Mouse (Mus musculus) left cerebral cortex, adult 18-20 months (tissue): ENCODE data around the gene Agtr1a. TPM values are rescaled to one million over a fixed set of nuclear protein-coding genes. Genes with fewer than 3 reads are reported as not detected.

Experiments
- DNase-seq, 2 experiments: peaks; one replicate each; pipeline ENCODE4 v3.0.0; 2021 to 2022; ENCODE audit warnings: low spot score in 2 of 2, mixed read lengths in 1 of 2
- total RNA-seq, 2 experiments: library from RNA; stranded (reverse); gene quantifications; 2 replicates each; pipeline ENCODE4 v1.2.3; 2021

The Agtr1a gene
- total RNA-seq, 2 experiments from 2014 or later, result 0.70 to 1.4 TPM

DNA sequence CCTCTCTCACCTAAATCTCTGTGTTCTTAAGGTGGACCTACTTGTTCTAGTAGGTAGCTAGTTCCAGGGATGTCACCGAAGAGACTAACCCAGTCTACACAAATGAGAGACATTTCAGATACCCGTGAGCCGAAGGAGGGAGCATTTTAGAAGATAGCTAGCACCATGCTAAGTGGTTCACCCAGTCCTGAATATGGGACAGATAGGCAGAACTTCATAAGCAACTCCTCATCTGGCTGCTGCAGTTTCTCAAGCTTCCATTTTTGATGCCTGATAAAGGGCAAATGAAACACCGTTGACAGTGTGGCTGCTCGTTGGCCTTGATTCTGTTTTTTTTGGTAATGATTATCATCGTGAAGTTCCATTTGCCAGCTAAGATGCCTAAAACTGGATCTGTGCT lies 25.8 kb downstream of the Agtr1a start:
- DNase-seq, result no peak

DNA sequence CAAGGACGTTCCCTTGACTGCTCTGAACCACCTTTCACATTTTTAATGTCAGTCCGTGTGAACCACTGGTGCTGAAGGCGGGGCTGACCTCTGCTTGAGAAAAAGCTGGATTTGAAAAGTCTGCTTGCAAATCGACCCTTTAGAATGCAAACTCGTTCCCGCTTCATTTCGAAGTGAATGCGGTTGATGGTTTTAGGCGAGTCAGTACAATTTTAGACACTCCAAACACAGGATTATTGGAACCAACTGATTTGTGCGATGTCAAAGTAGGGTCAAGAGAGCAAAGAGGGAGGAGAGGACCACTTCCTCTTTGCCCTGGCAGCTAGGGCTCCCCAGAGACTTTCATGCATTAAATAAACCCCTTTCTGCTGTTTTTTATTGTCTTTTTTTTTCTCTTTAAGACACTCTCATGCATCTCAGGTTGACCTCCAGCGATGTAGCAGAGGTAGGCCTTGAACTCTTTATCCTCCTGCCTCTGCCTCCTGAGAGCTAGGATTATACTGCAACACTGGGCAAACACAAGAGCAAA lies 27.9 kb downstream of the Agtr1a start:
- no peak for DNase-seq

DNA sequence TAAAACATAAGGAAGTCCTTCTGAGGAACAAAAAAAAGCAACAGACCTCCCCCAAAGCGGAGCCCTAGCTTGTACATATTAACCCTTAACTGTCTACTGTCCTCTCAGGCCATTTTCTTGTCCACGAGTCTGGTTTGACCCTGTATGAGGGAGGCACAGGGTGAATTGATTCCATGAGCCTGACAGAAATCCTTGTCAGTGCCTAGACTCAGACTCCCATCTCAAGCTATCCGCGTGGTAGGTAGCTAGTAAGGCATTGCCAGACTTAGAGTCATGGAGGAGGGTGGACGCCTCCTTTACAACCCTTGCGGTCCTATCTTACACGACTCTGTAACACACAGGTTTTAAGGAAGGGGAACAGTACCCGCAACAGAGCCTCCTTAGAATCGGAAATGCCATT lies 28.5 kb downstream of the Agtr1a start:
- DNase-seq, result no peak

DNA sequence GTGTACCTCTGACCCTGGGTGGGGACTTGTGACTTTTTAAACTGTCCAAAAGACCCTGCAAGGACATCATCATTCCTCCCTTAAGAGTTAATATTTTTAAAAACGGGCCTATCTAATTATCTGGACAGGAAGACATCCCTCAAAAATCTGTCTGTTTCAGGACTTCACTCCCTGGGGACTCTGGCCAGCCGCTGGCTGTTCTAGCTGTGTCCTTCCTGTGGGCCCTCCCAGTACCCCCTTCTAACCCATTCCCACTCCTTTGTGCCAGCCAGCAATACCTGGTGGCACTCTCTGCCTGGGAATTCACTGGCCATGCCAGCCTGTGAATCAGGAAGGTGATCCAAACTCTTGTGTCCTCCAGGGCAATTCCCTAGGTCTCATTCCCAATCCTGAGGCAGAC lies 29.1 kb downstream of the Agtr1a start:
- no peak for DNase-seq

DNA sequence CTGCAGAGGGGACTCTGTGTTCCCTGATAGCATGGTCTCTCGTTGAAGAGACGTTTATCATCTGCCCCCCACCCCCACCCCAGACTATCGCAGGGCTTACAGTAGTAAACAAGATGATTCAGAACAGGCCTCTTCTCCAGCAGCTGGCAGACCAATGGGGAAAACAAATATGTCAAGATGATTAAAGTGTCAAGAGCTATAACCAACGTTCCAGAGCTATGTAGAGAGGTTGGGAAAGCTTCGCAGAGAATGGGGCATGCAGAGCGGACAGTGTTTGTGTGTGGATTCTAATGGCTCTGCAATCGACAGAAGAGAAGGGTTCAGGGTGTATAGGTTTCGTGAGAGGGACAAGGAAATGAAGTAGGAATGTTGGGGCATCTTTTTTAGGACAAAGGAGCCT lies 31.9 kb downstream of the Agtr1a start:
- DNase-seq, result no peak

DNA sequence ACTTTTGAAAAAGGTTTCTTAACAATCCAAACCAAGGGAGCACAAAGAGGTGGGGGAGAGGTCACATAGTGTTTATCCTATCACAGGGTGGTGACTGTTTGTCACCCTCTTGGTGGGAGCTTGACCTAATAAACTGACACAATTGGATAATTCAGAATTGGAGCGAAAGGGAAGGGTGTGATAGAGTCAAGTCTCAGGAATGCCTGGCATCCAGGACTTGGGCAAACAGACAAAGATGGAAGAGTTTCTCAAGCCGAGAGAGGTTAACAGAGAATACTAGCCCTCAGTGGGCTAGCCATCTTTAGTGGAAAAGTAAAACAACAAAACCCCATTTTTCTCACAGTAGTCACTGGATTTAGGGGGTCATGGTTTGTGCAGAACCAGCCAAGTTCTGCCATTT lies 32.5 kb downstream of the Agtr1a start:
- no peak for DNase-seq

DNA sequence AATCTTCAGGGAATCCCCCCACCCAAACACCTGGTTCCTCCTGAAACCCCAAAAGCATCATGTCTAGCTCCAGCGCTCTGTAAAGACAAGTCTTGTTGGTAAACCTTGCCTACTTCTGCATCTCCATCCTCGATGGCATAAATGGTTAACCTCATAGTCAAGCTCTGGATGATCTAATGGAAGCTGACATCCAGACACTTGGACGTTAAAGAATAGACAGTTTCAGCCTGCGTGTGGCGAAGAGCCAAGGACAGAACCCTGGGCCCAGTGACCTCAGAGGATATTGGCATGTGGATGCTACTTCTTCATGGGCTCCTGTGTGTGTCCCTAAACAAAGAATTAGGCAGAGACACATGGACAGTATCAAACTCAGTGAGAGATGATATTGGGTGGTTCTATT lies 42.6 kb downstream of the Agtr1a start:
- DNase-seq, result no peak

DNA sequence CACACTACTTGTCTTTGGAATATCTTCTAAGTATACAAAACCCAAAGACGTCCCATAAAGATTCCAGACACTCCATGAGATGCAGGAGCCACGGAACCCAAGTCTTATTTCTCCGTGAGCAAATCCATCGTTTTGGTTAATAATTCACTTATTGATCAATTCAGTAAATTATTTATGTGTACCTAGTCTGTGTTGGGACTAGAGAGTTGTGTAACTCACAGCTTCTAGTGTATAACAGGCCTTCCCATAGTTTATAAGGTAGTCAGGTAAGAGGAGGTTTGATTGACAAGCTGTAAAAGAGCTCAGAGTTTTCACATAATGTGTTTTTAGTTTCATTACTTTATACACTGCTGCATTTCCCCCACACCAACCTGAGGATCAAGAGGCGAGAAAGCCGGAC lies 48.9 kb downstream of the Agtr1a start:
- no peak for DNase-seq

DNA sequence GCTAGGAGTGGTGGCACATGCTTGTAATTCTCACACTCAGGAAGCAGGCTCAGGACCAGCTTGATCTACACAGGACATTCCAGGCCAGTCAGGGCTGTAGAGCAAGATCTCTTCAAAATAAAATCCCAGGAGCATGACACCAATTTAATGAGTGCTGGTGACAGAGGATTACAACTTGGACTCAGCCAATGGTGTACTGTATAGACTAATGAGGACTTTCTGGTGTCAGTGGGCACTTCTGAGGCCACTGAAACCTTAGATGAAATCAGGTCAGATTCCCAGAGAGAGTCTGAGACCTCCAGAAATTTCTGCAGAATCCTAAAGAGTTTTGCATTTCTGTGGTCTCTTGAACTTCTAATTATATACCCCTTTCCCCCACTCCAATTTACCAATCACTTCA lies 57.9 kb downstream of the Agtr1a start:
- no peak for DNase-seq

DNA sequence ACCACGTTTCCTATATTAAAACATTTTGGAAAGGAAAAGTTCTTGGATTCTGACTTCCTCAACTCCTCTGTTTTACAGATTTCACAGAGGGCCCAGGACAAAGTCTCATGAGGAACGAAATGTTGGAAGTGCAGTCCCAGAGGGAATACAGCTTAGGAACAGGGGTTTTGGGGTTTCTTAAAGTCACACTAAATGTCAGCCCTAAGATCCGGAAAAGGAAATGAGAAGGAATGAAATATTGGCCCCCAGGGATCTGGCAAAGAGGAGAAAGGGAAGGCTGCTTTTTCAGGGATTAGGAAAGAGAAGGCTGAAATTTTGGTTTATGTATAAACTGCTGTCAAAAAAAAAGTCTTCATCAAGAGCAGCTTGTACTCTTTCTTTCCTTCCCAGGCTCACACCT lies 60.2 kb downstream of the Agtr1a start:
- no peak for DNase-seq

DNA sequence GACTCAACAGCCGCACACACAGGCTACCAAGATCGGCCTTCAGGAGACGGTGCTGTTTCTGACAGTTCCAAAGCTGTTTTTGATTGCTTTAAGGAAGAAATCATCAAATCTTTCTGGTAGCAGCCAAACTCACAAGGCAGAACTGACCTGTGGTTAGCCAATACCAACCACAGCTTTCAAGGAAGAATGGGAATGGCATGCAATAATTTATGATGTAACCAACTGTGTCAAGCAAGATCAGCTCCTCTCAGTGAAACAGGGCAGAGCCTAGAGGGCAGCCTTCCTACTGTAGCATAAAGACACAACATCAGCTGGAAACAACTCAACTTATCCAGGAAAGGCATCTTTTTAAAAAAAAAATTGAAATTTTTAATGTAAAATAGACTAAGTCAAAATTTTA lies 62.6 kb downstream of the Agtr1a start:
- DNase-seq, result no peak

DNA sequence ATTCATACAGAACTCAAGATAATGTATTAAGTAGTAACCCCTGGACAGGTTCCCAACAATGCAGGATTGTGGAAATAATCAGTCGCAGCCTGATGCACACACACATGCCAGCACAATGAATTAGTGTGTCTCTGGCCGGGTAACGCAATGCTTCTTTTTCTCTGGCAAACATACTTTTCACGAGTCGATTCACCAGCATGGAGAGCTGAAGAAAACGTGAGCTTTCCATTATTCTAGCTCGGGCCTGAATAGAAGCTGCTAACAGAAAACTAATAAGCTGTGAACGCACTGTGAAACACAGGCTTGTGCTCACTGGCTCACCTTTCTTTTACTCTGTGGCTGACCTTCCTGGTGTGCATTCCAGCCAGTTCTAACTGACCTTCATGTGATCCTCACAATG lies 64.4 kb downstream of the Agtr1a start:
- DNase-seq, result no peak

DNA sequence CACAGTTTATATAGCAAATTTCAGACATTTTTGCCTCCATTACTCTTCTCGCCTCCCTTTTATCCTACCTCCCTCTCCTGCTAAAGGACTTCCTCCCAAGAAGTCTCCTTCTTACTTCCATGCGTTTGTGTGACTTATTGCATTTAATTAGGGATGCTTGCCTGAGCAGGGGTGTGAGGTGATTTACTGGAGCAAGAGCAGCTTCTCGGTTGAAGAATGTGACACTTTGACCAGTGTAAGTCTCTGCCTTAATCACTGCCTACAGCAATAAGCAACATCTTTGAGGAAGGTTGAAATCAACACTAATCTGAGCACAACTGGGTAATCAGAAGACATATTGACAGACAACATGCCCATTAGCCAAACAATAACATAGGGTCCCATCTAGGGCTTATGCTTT lies 67.6 kb downstream of the Agtr1a start:
- no peak for DNase-seq

DNA sequence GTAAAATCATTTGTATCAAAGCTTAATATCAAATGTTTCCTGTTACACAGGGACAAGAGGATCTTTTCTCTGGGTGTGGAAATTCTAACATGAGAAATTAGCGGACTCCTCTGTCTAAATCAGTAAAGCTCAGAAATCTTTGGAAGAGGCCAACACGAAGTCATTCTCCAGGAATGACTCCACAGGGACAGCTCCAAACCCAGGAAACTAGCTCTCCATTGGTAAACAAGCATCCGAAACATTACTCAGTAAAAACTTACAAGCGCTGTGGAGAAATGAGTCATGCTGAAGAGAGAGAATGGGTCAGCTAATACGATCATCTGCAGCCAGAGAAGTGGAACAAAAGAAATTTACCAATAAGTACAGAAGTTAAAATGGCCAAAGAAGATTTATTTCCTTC lies 82.4 kb downstream of the Agtr1a start:
- no peak for DNase-seq

DNA sequence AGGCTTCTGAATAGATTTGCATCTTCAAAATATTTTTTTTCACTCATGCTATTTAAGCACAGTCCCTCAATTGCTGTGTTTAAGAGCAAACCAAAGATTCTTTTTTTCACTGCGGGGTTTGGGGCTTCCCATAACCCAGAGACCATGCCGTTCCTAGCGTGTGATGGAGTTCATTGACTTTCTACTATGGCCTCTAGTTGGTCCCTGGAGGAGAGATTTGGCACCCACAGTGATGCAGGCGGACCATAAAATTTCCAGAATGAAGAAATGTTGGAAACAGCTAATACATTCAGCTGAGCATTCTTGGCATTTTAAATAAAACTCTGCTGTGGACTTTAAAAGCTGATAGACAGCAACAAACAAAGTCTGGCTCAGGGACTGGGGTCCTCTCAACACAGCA lies 90.8 kb downstream of the Agtr1a start:
- DNase-seq, result no peak

DNA sequence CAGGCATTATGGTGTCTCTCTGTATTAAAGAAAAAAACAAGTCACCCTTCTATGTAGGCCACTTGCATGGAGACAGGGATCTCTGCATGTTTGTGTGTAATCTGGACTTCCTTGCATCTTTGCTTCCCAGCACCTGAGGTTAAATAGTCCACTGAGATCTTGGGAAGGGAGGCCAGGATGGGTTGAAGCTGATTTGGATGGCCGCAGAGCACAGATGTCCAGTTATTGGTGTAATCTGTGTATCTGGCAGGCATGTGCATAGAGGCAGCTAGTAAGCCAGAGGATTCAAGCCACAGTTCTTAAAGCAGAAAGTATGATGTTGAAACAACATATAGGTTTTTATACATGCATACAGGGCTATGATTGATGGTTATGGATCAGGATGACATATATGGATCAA lies 91.2 kb downstream of the Agtr1a start:
- DNase-seq, result no peak

Other genes starting within 250 kb of the Agtr1a start
- gene Mboat1, start 200.0 kb upstream of the Agtr1a start, total RNA-seq, result 1 to 10 TPM; 1.2 to 1.6 TPM
- 100 to 1,000 TPM; 150 to 157 TPM for gene Uqcrfs1, start 208.9 kb downstream of the Agtr1a start, total RNA-seq